Mouse (Mus musculus) inflammation-experienced regulatory T-cells, adult 6 months (primary cell): ENCODE measurements around the gene Cpt1b. TPM values are rescaled to one million over a fixed set of nuclear protein-coding genes. Genes with fewer than 3 reads are reported as not detected.

Experiments
- ATAC-seq: one replicate; pipeline ENCODE4 v1.8.0; 2017
- polyA plus RNA-seq, 3 experiments: library from polyadenylated mRNA; unstranded; fragments of 100-300 nt; shearing (Covaris generic); gene quantifications; one replicate each; pipeline ENCODE4 v1.2.1; 2017

Cpt1b gene
- polyA plus RNA-seq, 3 experiments from 2014 or later, result 0.15 to 0.82 (median 0.45) TPM

DNA sequence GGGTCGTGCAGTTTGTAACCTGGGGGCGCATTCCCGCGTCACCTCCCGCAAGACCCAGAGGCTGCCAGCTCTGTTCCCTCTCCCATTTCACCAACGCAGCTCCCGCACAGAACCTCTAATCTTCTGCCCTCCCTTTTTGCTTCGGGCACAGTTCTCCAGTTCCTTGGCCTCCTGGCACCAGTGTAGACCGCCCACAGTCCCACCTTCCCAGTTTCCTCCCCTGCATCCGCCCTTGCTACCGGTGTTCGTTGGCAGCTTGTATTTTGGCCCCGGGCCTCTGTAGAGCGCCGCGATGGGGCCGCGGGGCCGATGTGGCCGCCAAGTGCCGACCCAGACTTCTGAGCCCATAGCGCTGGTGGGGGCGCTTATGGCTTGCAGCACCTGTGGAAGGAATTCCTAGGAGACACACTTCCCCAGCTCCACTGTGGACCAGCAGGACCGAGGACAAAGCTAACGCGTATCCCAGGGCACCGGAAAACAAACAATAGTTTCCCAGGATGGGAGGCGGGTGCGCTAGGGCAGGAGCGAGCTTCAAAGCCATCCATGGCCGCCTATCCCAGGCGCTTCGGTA is 46.7 kb downstream of the Cpt1b start, which contains the start of gene Odf3b:
TSS of gene Odf3b (minus strand) at position 452 of the 571 bp plus-strand sequence.
- ATAC-seq, result no peak

GRCm38 (mm10) chr15:89377938-89378828 is 47.5 kb downstream of the Cpt1b start:
- ATAC-seq, result no peak

DNA sequence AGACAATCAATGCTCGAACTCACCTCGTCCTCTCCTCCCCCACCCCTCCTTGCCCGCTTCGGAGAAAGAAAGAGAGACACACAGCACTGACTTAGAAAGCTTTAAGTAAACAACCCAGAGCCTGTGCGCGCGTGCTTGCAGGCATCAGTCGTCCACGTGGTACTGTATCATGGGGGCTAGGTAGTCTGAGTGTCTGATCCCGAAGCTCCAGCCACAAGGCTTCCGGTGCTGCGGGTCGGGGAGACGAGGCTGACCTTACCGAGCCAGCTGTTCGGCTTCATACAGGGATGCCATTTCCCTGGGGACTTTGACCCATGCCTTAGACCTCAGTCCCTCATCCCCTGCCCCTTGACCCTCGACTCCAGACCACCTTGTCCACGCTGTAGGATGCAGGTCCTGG is 48.3 kb downstream of the Cpt1b start:
- ATAC-seq, result no peak

DNA sequence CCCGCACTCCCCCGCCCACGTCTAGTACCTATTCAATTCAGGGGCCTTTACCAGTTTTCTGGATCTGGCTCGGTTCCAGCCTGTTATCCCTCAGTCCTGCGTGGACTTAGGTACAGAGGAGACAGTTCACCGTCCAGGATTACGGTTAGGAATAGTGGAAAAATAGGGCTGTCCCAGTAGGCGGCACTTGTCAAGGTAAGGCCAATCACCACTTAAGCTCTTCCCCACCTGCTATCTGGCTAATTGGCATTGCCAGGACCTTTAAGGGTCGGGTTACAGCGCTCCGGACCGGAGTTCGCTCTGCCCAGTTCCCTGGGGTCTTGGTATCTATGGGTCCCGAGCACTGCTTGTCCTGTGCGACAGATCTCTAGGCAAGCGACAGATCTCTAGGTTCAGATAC is 48.7 kb downstream of the Cpt1b start, which contains the start of gene Tymp:
TSS of gene Tymp (minus strand) at position 83 of the 400 bp plus-strand sequence.
- no peak for ATAC-seq

GRCm38 (mm10) chr15:89376040-89376439 is 49.6 kb downstream of the Cpt1b start:
- no peak for ATAC-seq

DNA sequence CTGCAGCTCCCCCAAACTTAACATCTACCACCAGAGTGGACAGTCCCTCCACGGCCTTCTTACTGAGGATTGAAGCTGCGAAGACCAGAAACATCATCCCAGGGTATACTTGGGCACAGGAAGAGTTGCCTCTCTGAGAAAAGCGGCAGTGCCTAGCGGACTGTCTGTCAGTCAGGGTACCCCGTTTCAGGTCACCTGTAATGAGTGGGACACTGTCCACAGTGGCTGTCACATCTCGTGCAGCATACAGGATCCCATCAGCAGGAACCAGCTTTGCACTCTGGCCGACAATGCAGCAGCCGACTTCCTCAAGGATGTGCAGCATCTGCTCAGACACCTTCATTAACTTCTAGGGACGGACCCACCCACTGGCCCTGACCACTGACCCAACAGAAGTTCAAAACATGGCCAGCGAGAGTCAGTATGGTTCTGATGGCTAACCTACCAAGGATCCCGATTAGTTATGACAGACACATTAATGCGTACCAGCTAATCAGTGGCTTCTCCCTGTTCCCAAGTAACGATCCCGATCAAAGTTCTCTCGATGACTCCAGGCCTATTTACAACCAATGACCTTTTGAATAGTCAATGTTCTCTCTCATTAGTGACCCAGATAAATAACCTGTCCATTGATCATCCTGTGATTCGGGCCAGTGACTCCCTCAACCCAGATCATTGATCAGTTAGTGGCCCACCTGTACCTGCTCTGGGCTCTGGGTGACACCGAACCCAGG is 50.7 kb downstream of the Cpt1b start:
- no peak for ATAC-seq

- ATAC-seq, result no peak
Observed at GRCm38 (mm10) chr15:89374340-89374739, 51.3 kb downstream of the Cpt1b start.

DNA sequence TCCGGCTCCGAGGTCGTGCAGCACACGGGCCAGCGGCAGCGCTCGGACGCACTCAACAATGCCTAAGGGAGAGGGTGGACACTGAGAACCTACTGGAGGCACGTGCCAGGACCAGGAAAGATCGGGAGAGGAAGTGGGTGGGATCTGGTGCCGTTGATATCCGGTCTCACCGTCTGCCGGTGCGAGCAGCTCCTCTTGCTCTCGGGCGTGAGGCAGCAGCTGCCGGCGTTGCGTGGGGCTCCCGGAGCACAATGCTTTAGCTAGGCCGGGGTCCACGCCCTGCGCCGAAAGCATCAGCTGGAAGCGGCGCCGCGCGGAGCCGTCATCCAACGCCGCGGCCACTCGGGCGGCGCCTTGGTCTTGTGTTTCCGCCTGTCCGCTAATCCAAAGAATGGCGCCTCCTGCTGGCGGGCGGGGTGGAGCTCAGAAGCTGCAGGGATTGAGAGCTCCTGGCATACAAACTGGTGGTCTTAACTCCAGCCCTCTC is 51.9 kb downstream of the Cpt1b start, which contains the start of gene Sco2:
TSS of gene Sco2 (minus strand) at position 85 of the 487 bp plus-strand sequence.
- ATAC-seq, result peak; percentile 66

DNA sequence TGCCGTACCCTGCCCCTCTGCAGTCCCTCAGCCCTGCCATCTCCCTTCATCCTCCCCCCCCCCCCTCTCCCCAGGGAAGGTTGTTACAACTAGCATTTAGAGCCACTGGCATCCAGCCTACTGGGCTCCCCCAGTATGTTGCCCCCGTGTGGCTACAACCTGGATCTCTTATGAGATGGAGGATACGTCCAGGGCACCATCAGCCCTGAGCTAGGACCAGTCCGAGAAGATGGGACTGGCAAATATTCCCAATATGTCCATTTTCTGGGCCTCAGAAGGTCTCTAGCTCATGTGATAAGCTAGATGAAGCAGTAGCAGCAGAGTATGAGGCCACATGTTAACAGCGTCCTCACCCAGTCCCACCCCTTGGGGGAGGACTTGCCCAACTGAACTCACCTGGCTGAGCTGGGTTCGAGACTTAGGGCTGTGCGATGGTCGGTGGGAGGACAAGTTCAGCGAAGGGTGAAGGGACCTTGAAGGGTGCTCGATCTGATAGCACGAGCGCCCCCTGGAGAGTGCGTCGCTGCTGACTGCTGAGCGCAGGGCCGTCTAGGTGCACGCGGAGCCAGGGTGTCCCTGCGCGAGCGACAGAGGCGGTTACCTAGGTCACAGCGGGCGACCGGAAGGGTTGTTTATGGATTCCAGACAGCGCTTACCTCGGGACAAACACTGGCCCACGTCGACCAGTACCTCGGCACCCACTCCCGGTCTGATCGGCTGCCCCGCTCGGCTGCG is 52.5 kb downstream of the Cpt1b start:
- ATAC-seq, result peak; percentile 90

- ATAC-seq, result no peak
Observed at GRCm38 (mm10) chr15:89372536-89372935, 53.1 kb downstream of the Cpt1b start.

DNA sequence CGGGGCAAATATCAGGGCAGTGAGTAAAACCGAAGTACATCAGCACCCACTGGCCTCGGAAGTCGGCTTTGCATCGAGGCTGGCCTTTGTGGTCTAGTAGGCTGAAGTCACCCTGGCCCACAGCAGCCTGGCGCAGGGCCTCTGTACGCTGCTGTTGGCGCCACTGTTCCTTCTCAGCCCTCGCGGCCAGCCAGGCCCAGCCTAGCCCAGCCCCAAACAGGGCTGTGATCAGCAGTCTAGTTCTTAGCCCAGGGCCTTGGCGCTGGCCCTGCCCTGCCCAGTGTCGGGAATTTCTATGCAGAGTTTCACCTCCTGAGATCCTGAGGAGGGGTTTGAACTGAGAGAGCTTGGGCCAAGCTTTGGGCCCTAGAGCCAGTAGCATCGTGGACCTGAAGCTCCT is 53.6 kb downstream of the Cpt1b start:
- ATAC-seq, result no peak

Other genes starting within 250 kb of the Cpt1b start
- gene Plxnb2, start 245.1 kb downstream of the Cpt1b start, polyA plus RNA-seq, result 1 to 10 TPM; 1.0 to 3.7 (median 1.7) TPM
- 10 to 100 TPM in 2 of 3 experiments, 1 to 10 TPM in 1; 3.4 to 16.7 (median 13.6) TPM for gene Dennd6b, start 229.4 kb downstream of the Cpt1b start, polyA plus RNA-seq
- gene Ppp6r2, start 214.3 kb downstream of the Cpt1b start, polyA plus RNA-seq, result 10 to 100 TPM; 21.5 to 33.7 (median 30.1) TPM
- gene Sbf1, start 110.6 kb downstream of the Cpt1b start, polyA plus RNA-seq, result 100 to 1,000 TPM in 2 of 3 experiments, 10 to 100 TPM in 1; 63.2 to 112 (median 106) TPM
- gene Adm2, start 103.1 kb downstream of the Cpt1b start, polyA plus RNA-seq, result not detected
- gene Miox, start 91.5 kb downstream of the Cpt1b start, polyA plus RNA-seq, result not detected
- gene Lmf2, start 70.2 kb downstream of the Cpt1b start, polyA plus RNA-seq, result 10 to 100 TPM; 24.7 to 44.0 (median 34.7) TPM
- gene Ncaph2, start 70.1 kb downstream of the Cpt1b start, polyA plus RNA-seq, result 100 to 1,000 TPM; 145 to 237 (median 180) TPM
- gene Sco2, start 52.0 kb downstream of the Cpt1b start, polyA plus RNA-seq, result 1 to 10 TPM in 1 of 3 experiments, under 1 TPM in 1, not detected in 1; 0.82 to 3.4 TPM
- under 1 TPM in 2 of 3 experiments, not detected in 1; 0.94 to 0.99 TPM for gene Tymp, start 48.8 kb downstream of the Cpt1b start, polyA plus RNA-seq
- gene Odf3b, start 46.6 kb downstream of the Cpt1b start, polyA plus RNA-seq, result 1 to 10 TPM in 2 of 3 experiments, under 1 TPM in 1; 0.41 to 2.0 (median 1.8) TPM
- gene Klhdc7b, start 40.9 kb downstream of the Cpt1b start, polyA plus RNA-seq, result under 1 TPM in 1 of 3 experiments, not detected in 2; 0.08 TPM
- not detected for gene Syce3, start 15.4 kb downstream of the Cpt1b start, polyA plus RNA-seq
- 1 to 10 TPM; 4.2 to 7.1 (median 6.1) TPM for gene C730034F03Rik, start 3.7 kb upstream of the Cpt1b start, polyA plus RNA-seq
- under 1 TPM in 1 of 3 experiments, not detected in 2; 0.28 TPM for gene Gm44502, start 3.8 kb upstream of the Cpt1b start, polyA plus RNA-seq
- 10 to 100 TPM; 45.1 to 62.2 (median 57.2) TPM for gene Chkb, start 4.0 kb upstream of the Cpt1b start, polyA plus RNA-seq
- gene Mapk8ip2, start 28.1 kb upstream of the Cpt1b start, polyA plus RNA-seq, result under 1 TPM in 2 of 3 experiments, not detected in 1; 0.08 to 0.40 TPM
- gene Arsa, start 51.6 kb upstream of the Cpt1b start, polyA plus RNA-seq, result 10 to 100 TPM in 1 of 3 experiments, 1 to 10 TPM in 2; 4.9 to 12.1 (median 6.8) TPM
- gene Shank3, start 73.8 kb upstream of the Cpt1b start, polyA plus RNA-seq, result not detected
- gene Acr, start 142.5 kb upstream of the Cpt1b start, polyA plus RNA-seq, result not detected
- gene Rabl2, start 166.1 kb upstream of the Cpt1b start, polyA plus RNA-seq, result 1 to 10 TPM; 1.5 to 2.2 (median 1.5) TPM